Mouse (Mus musculus) adrenal gland, adult 2 months (tissue): ENCODE data around the gene Zdhhc6. TPM values are rescaled to one million over a fixed set of nuclear protein-coding genes. Genes with fewer than 3 reads are reported as not detected.

Experiments
- polyA plus RNA-seq: library from polyadenylated mRNA; depleted of rRNA; stranded (reverse); fragments of >200 nt; gene quantifications from 2 replicates; pipeline ENCODE4 v1.2.3, GENCODE M21; 2012; rRNA removed
- total RNA-seq, 2 experiments: library from RNA; stranded (reverse); gene quantifications; 2 replicates each; pipeline ENCODE4 v1.2.3; 2021

Zdhhc6 gene
- total and polyA plus RNA-seq, 3 experiments = 6.1 to 41.9 (median 38.0) TPM

Other genes with a start within 250 kb of the Zdhhc6 start
- gene Gpam, start 188.8 kb downstream of the Zdhhc6 start, total RNA-seq = 100 to 1,000 TPM; 199 to 552 TPM
- gene Gpam, start 188.8 kb downstream of the Zdhhc6 start, polyA plus RNA-seq = 134 and 233 TPM in 2 replicates
- under 1 TPM; 0.41 to 0.89 TPM for gene Tectb, start 135.3 kb downstream of the Zdhhc6 start, total RNA-seq
- 0.04 TPM in 1 of 2 replicates, not detected in the other for gene Tectb, start 135.3 kb downstream of the Zdhhc6 start, polyA plus RNA-seq
- gene Gucy2g, start 74.8 kb downstream of the Zdhhc6 start, total RNA-seq = not detected
- gene Gucy2g, start 74.8 kb downstream of the Zdhhc6 start, polyA plus RNA-seq = 0.03 TPM in 1 of 2 replicates, not detected in the other
- gene Acsl5, start 64.1 kb downstream of the Zdhhc6 start, total RNA-seq = 100 to 1,000 TPM in 1 of 2 experiments, 10 to 100 TPM in 1; 86.1 to 324 TPM
- gene Acsl5, start 64.1 kb downstream of the Zdhhc6 start, polyA plus RNA-seq = 7.4 and 10.4 TPM in 2 replicates
- gene Vti1a, start 263 bp upstream of the Zdhhc6 start, total RNA-seq = 10 to 100 TPM; 34.2 to 39.6 TPM
- 12.7 and 13.4 TPM in 2 replicates for gene Vti1a, start 263 bp upstream of the Zdhhc6 start, polyA plus RNA-seq